Mouse (Mus musculus) lung, adult 2 months (tissue): ENCODE results near the gene Gm43064.

Experiments
- CTCF ChIP-seq: fragments of 200-500 bp; IDR thresholded peaks from 2 replicates; pipeline ENCODE4 v1.5.1; 2011; ENCODE audit warnings: mild to moderate bottlenecking, low read length, control low read depth; ENCODE audit not compliant: insufficient read depth
- POLR2A ChIP-seq: fragments of 200-500 bp; IDR thresholded peaks from 2 replicates; pipeline ENCODE4 v1.6.1; 2011; ENCODE audit warnings: low read depth, mild to moderate bottlenecking, control low read depth, low read length, borderline replicate concordance; ENCODE audit errors: extremely low read depth

DNA sequence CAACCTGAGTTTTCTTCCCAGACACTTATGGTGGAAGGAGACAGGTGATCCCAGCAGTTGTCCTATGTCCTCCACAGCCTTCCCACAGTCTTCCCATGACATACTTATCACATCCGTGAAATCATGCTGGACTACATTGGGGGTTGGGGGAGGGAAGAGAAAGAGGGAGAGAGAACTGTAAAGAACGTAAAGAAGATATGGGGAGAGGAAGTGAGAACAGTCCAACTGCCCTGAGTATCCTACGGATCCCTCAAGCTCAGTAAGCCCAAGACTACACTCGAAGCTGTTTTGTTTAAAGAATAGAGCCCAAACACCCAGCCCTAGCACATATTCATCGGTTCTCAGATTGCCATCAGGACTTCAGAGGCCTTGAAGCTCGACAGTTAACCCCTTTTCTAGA lies 30.7 kb upstream of the Gm43064 start:
- no peak for TF ChIP-seq CTCF
- no peak for TF ChIP-seq POLR2A
